Mouse (Mus musculus) CH12.LX (cell line): ENCODE results near the gene Aurkb.
"Not testable (repeated sequence)": the region's sequence is repeated elsewhere in the genome, so short reads cannot be mapped to it uniquely, and the experiment has no call there.

Experiments
- BHLHE40 ChIP-seq: IDR thresholded peaks from 2 replicates; pipeline ENCODE4 v1.6.1; 2011; ENCODE audit warnings: mild to moderate bottlenecking, low read depth, low read length, improper control_type of control experiment
- CTCF ChIP-seq, 2 experiments: IDR thresholded peaks in 1 of 2; conservative IDR thresholded peaks in 1 of 2; 2 replicates each; pipeline ENCODE4 v1.5.1; 2011 to 2012; ENCODE audit warnings: low read depth in 2 of 2, low read length in 2 of 2, improper control_type of control experiment in 1 of 2, inconsistent platforms in 1 of 2, mild to moderate bottlenecking in 1 of 2, moderate library complexity in 1 of 2
- EP300 ChIP-seq: IDR thresholded peaks from 2 replicates; pipeline ENCODE4 v1.6.1; 2011; ENCODE audit warnings: low read length, improper control_type of control experiment
- GABPA ChIP-seq: IDR thresholded peaks from 2 replicates; pipeline ENCODE4 v1.6.1; 2012; ENCODE audit warnings: low read depth, low read length, improper control_type of control experiment, inconsistent platforms; ENCODE audit not compliant: insufficient replicate concordance
- JUND ChIP-seq: conservative IDR thresholded peaks from 2 replicates; pipeline ENCODE4 v1.6.1; 2011; ENCODE audit warnings: low read depth, low read length, improper control_type of control experiment
- KAT2A ChIP-seq: IDR thresholded peaks from 2 replicates; pipeline ENCODE4 v1.6.1; 2012; ENCODE audit warnings: low read length, improper control_type of control experiment, inconsistent platforms; ENCODE audit not compliant: insufficient replicate concordance
- MAX ChIP-seq: IDR thresholded peaks from 2 replicates; pipeline ENCODE4 v1.6.1; 2011; ENCODE audit warnings: low read length, improper control_type of control experiment
- MAZ ChIP-seq: IDR thresholded peaks from 2 replicates; pipeline ENCODE4 v1.6.1; 2012; ENCODE audit warnings: low read depth, mild to moderate bottlenecking, inconsistent platforms, low read length, improper control_type of control experiment, moderate library complexity
- PAX5 ChIP-seq: IDR thresholded peaks from 2 replicates; pipeline ENCODE4 v1.6.1; 2012; ENCODE audit warnings: low read length, inconsistent platforms, mixed read lengths
- POLR2AphosphoS2 ChIP-seq: IDR thresholded peaks from 2 replicates; pipeline ENCODE4 v1.6.1; 2011; ENCODE audit warnings: low read depth, low read length, improper control_type of control experiment

DNA sequence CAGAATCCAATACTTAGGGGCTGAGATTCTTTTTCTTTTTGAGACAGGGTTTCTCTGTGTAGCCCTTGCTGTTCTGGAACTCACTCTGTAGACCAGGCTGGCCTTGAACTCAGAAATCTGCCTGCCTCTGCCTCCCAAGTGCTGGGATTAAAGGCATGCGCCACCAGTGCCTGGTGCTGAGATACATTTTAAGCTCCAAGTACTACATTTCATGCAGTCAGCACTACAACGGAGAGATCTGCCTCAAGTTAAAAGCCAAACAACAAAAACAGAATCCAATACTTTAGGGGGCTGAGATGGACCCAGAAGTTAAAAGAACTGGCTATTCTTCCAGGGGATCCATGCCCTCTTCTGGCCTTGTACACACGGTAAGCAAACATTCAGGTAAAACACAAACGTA, 42.7 kb upstream of the Aurkb start:
- TF ChIP-seq POLR2AphosphoS2; CTCF (conservative IDR thresholded peaks at IDR 0.05 in 1 of 2, IDR thresholded peaks at IDR 0.05 in 1 of 2; ENCODE audit: low read depth in 2 of 2, low read length in 2 of 2); GABPA; BHLHE40; KAT2A; PAX5; JUND; EP300; MAZ; MAX: not testable (repeated sequence)
